Mouse (Mus musculus): ENCODE measurements around the gene Zfp763.
"Not testable (repeated sequence)": the region's sequence is repeated elsewhere in the genome, so short reads cannot be mapped to it uniquely, and the experiment has no call there.

Gene Zfp763

GRCm38 (mm10) chr17:33032900-33033891, at the start of gene Zfp763:
Zfp763 (minus strand) TSS chr17:33033402.
- in situ Hi-C loops (cut with MboI; ENCODE audit: unreplicated experiment in 2 of 2) = loop anchor here in 1 of 2 experiments (25.0 kb wide), 1 partner anchor 804 kb away; the partner anchor contains the start of gene Cd320

GRCm38 (mm10) chr17:33067958-33068357, 34.8 kb upstream of the Zfp763 start, which contains the start of gene 4921501E09Rik:
4921501E09Rik (minus strand) TSS chr17:33068058.
- in situ Hi-C loops (cut with MboI; ENCODE audit: unreplicated experiment in 2 of 2) = loop anchor here in 1 of 2 experiments (25.0 kb wide), 1 partner anchor 419 kb away; no protein-coding TSS in a partner anchor

- in situ Hi-C loops (cut with MboI; ENCODE audit: unreplicated experiment in 2 of 2) = loop anchor here in 1 of 2 experiments (25.0 kb wide), 1 partner anchor 424 kb away; no protein-coding TSS in a partner anchor
Observed at GRCm38 (mm10) chr17:33063001-33063400, 29.8 kb upstream of the Zfp763 start.

DNA sequence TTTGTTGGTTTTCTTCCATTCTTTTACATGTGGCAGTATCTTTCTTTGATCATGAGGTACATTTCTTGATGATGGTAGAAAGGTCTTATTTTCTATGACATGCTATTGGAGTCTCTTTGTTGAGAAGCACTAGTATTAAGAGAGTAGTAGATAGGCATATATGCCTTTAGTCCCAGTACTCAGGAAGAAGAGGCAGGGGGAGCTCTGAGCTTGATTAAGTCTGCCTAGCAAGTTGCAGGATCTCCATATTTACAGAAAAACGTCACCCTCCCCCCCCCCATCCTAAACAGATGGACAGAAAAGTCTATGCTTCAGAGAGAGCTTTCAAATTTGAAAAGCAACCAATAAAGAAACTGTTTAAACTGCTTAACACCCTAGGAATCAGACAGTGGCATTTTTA, 25.6 kb upstream of the Zfp763 start:
- in situ Hi-C loops (cut with MboI; ENCODE audit: unreplicated experiment in 2 of 2) = loop anchor here in 1 of 2 experiments (25.0 kb wide), 1 partner anchor 429 kb away; no protein-coding TSS in a partner anchor

DNA sequence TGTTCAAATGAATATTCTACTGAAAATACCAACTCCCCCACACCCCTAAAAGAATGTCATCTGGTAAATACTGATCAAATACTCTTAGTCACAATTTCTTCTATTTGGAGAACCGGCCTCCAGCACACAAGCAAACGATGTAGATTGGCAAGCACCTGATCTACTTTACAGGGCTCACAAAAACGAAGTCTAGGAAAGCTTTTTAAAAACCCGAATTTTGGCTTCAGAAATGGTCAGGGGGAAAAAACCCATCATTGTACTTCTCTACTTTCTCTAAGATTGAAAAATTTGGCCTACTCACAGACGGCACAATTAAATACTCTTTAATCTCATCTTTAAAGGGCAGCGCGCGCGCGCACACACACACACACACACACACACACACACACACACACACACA, 826 bp downstream of the Zfp763 start:
- in situ Hi-C loops (cut with MboI; ENCODE audit: unreplicated experiment in 2 of 2) = loop anchor here in 1 of 2 experiments (25.0 kb wide), 1 partner anchor 805 kb away; the partner anchor contains the start of gene Cd320

DNA sequence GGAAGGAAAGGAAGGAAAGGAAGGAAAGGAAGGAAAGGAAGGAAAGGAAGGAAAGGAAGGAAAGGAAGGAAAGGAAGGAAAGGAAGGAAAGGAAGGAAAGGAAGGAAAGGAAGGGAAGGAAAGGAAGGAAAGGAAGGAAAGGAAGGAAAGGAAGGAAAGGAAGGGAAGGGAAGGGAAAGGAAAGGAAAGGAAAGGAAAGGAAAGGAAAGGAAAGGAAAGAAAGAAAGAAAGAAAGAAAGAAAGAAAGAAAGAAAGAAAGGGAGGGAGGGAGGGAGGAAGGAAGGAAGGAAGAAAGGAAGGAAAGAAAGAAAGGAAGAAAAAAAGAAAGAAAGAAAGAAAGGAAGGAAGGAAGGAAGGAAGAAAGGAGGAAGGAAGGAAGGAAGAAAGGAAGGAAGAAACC, 12.8 kb downstream of the Zfp763 start:
- in situ Hi-C loops (cut with MboI; ENCODE audit: unreplicated experiment in 2 of 2) = not testable (repeated sequence)

- in situ Hi-C loops (cut with MboI; ENCODE audit: unreplicated experiment in 2 of 2) = no loop called here
Observed at GRCm38 (mm10) chr17:33008337-33008736, 24.9 kb downstream of the Zfp763 start.

- in situ Hi-C loops (cut with MboI; ENCODE audit: unreplicated experiment in 2 of 2) = no loop called here
Observed at GRCm38 (mm10) chr17:32998492-32998891, 34.7 kb downstream of the Zfp763 start.

GRCm38 (mm10) chr17:32992699-32993474, 40.3 kb downstream of the Zfp763 start, which contains the start of gene Zfp952:
Zfp952 (plus strand) TSS chr17:32993129.
- in situ Hi-C loops (cut with MboI; ENCODE audit: unreplicated experiment in 2 of 2) = no loop called here

GRCm38 (mm10) chr17:32991965-32992698, 41.1 kb downstream of the Zfp763 start:
- in situ Hi-C loops (cut with MboI; ENCODE audit: unreplicated experiment in 2 of 2) = no loop called here

- in situ Hi-C loops (cut with MboI; ENCODE audit: unreplicated experiment in 2 of 2) = no loop called here
Observed at GRCm38 (mm10) chr17:32986301-32986700, 46.9 kb downstream of the Zfp763 start.

DNA sequence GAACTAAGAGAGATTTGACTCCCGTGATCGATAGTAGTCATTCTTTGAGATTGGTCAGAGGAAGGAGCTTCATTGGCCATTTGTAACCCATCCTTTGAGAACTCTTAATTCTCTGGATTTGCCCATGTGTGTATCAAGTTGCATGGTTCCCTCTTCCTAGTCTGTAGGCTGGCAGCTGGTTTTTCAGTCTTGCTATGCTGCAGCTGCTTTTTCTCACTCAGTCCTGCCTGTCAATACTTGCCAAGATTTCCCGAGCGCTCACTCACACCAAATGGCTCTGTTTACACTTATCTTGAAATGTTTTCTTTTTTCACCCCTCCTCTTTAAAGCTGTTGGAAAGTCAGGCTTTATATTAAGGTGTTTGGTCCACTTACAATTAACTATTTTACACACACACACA, 51.8 kb downstream of the Zfp763 start:
- in situ Hi-C loops (cut with MboI; ENCODE audit: unreplicated experiment in 2 of 2) = no loop called here

Measured in v-Abl transformed pro-B cells (cell line).